Mouse (Mus musculus): ENCODE measurements at regions not wholly inside any gene's neighbourhood (a gene's known extent, or its start where the extent isn't known, plus 50 kb on each side); places are given as distances from the start of the nearest gene placed in this dataset.

DNA sequence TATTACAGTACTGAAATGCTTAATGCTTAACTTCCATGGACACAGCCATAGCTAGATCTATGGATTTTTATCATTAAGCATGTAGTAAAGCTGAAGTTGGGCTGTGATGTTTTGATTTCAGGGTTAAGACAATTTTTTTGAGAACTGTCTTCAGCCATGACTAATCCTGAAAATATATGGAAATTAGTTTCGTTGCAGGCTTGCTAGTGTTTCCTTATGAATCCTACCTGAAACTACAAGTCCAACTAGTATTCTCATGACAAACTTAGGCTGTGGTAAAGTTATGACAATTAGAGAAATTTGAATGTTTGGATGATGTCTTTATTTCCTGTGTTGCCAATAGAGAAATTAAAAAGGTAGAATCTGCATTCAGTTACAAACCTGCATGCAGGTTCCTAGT lies 59.7 kb downstream of the Ccdc71l start:
- TF ChIP-seq CTCF (IDR thresholded peaks at IDR 0.05; ENCODE audit: borderline replicate concordance, insufficient read depth, low read length), result no peak
- TF ChIP-seq POLR2A (IDR thresholded peaks at IDR 0.05; ENCODE audit: low read depth, low read length), result no peak
